Mouse (Mus musculus): Measurements from ENCODE around the gene Dnaja3. TPM values are rescaled to one million over a fixed set of nuclear protein-coding genes. Genes with fewer than 3 reads are reported as not detected.

Dnaja3 gene
- polyA plus RNA-seq, 1 experiment from 2014 or later: 79.6 TPM

DNA sequence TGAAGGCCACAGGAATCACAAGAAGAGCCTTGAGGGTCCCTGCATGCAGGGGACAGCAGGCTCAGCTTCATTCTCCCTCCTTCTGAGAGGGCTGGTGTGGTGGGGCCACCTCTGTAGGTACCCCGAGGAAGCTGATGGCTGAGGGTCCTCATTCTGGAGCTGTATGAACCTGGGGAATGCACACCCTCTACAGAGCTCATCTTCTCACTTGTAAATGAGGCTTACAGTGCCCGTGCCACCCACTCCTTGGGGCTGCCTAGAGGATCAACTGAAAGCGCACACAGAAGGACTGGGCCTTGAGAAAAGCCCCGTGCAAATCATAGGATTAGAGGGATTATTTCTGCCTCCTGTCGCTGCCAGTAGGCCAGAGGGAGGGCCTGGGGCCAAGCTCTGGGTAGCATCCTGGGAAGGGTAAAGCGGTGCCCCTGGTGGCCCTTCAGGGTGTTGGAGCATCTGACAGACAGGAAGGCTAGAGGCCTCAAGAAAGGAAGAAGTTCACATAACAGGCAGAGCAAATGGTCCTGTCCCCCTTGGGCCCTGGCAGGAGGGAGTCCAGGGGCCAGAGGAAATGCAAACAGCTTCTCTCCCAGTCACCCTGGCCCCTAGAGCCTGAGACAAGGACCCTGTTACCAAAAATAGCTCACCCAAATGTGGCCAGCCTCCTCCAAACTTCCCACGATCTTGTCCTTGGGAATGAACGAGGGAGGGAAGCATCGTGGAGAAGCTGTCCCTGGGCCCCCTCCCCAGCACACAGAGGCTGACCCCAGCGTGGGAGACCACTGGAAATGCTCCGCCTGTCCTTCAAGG lies 16.2 kb downstream of the Dnaja3 start:
- H3K4me2 ChIP-seq: peak overlapping the region; percentile 3
- H3K9me3 ChIP-seq (replicated peaks): no peaks in the 10 kb centered on the region
- peak overlapping the region; percentile 42 for H3K9ac ChIP-seq
- peaks cover 70% of the 10 kb centered on the region for H3K4me1 ChIP-seq (replicated peaks)
- 21% methylated on average over 11 of the region's 11 CpGs for WGBS
- H3K4me3 ChIP-seq: no peak overlapping the region
- peaks cover 5% of the 10 kb centered on the region; the same call in 1 of the 2 replicates for H3K36me3 ChIP-seq
- H3K27ac ChIP-seq: peak overlapping the region; percentile 79
- H3K27me3 ChIP-seq: no peaks in the 10 kb centered on the region
- 0 out of 2 replicates have a peak, but pooled peaks have one; percentile 2 for ATAC-seq (replicated peaks; ENCODE audit: insufficient number of reproducible peaks, insufficient read depth, low FRiP score, low read depth)

DNA sequence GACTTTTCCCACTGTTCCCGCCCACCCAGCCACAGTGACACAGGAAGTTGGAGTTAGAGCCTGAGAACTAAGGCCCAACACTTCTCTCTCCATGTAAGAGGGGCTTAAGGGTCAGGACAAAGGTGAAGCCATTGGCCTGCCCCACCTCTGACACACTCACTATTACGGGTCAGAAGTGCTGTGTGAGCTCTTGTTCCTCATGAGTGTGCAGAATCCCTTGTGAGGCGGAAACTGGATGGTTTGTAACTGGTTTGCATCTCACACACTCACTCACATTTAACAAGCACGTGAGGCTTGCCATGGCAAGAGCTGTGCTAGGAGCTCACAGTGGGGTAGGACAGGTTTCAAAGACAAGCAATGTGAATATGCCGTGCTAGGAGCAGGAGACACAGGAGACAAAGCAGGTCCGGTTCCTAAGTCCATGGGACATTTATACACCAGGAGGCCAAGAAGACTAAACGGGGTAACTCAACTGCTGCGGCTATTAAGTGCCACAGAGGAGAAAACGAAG lies 16.8 kb downstream of the Dnaja3 start:
- Histone ChIP-seq H3K4me3 (no peak overlapping the region), H3K27ac (peak overlapping the region; percentile 79), H3K9ac (no peak overlapping the region; the same call in 1 of the 2 replicates), H3K36me3 (peaks cover 3% of the 10 kb centered on the region), H3K27me3 (no peaks in the 10 kb centered on the region), H3K4me2 (0 out of 2 replicates have a peak overlapping the region, but pooled peaks have one; percentile 3), H3K4me1 (replicated peaks) (peaks cover 63% of the 10 kb centered on the region), H3K9me3 (replicated peaks) (no peaks in the 10 kb centered on the region)
- no peak for ATAC-seq (replicated peaks; ENCODE audit: insufficient number of reproducible peaks, insufficient read depth, low FRiP score, low read depth)
- 46% methylated on average over 9 of the region's 9 CpGs for WGBS

DNA sequence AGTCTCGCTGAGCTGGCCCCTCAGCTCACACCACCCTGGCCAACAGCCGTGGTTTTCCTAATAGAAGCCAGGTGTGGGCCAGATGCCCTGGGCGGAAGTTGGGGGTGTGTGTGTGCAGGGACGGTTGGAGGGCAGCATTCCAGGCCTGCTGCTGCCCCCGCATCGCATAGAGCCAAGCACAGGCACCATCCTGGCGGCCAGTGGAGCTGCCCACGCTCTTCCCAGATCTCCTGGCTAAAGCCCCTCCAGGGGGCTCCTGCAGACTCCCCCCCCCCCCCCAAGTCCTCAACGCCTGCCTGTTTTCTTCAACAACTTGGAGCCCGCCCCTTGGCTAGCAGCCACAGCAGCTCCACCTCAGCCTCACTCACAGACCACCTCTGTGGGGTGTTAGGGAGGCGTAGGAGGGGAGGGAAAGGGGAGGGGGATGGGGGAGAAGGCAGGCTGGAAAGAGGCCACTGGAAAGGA lies 19.0 kb downstream of the Dnaja3 start:
- peak overlapping the region; percentile 28; the same call in 1 of the 2 replicates for H3K4me2 ChIP-seq

DNA sequence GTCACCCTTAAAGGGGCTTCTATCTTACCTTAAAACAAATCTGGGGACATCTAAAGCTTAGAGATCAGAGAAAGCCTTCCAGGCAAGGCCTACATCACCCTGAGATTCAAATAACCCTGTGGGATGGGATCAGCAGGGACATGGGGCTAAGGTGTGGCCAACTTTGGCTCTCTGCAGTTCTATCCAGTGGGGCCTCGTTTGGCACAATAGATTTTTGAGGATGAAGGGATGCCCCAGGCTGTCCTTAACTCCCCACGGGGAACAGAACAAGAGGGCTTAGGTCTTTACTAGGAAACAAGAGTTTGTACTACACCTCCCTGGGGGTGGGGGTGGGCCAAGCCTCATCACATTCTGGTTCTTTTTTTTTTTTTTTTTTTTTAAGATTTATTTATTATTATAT lies 19.5 kb downstream of the Dnaja3 start:
- Histone ChIP-seq H3K4me1 (replicated peaks) (peaks cover 42% of the 10 kb centered on the region), H3K4me2 (no peak overlapping the region), H3K36me3 (peaks cover 9% of the 10 kb centered on the region), H3K27me3 (no peaks in the 10 kb centered on the region), H3K9ac (no peak overlapping the region; the same call in 1 of the 2 replicates), H3K9me3 (replicated peaks) (no peaks in the 10 kb centered on the region), H3K4me3 (no peak overlapping the region), H3K27ac (peak overlapping the region; percentile 75)
- 34% methylated on average over 2 of the region's 2 CpGs for WGBS
- ATAC-seq (replicated peaks; ENCODE audit: insufficient number of reproducible peaks, insufficient read depth, low FRiP score, low read depth): no peak

More for the DNA sequence above, 19.0 kb downstream of the Dnaja3 start:
- Histone ChIP-seq H3K27ac (peak overlapping the region; percentile 75), H3K4me1 (replicated peaks) (peaks cover 47% of the 10 kb centered on the region), H3K9ac (no peak overlapping the region; the same call in 1 of the 2 replicates), H3K9me3 (replicated peaks) (no peaks in the 10 kb centered on the region), H3K4me3 (no peak overlapping the region), H3K36me3 (peaks cover 8% of the 10 kb centered on the region), H3K27me3 (no peaks in the 10 kb centered on the region)
- 20% methylated on average over 11 of the region's 11 CpGs for WGBS
- ATAC-seq (replicated peaks; ENCODE audit: insufficient number of reproducible peaks, insufficient read depth, low FRiP score, low read depth): peak; percentile 57

DNA sequence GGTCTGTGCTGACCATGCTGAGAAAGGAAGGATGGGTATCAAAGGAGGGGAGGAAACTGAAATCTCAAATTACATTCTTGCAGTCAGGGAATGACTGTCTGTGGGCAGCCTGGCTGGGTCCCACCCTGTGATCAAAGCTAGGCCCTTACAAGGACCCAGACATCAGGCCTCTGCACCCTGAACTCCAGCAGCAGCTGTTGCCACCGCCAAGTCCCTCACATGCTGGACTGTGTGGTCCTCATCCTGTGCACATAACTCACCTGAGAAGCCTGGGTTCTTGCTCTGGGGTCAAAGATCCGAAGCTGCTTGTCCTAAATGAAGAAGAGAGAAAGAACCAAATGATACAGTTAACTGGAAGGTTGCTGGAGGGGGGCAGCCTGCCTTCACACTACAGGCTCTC lies 21.8 kb downstream of the Dnaja3 start:
- H3K4me1 ChIP-seq (replicated peaks): peaks cover 19% of the 10 kb centered on the region
- no peaks in the 10 kb centered on the region for H3K9me3 ChIP-seq (replicated peaks)
- no peak overlapping the region for H3K27ac ChIP-seq
- 64% methylated on average over 2 of the region's 2 CpGs for WGBS
- no peak overlapping the region for H3K4me3 ChIP-seq
- ATAC-seq (replicated peaks; ENCODE audit: insufficient number of reproducible peaks, insufficient read depth, low FRiP score, low read depth): no peak
- no peak overlapping the region for H3K9ac ChIP-seq
- peaks cover 14% of the 10 kb centered on the region for H3K36me3 ChIP-seq
- H3K27me3 ChIP-seq: no peaks in the 10 kb centered on the region
- H3K4me2 ChIP-seq: no peak overlapping the region

DNA sequence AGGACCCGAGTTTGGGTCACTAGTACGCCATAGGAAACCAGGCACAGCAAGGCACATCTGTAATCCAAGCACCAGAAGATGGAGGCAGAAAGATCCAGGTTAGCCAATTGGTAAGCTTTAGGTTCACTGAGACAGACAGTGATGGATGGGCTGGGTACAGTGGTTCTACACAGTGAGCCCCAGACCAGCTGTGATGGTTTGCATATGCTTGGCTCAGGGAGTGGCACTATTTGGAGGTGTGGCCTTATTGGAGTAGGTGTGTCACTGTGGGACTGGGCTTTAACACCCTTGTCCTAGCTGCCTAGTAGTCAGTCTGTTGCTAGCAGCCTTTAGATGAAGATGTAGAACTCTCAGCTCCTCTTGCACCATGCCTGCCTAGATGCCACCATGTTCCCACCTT lies 24.0 kb downstream of the Dnaja3 start:
- peaks cover 20% of the 10 kb centered on the region for H3K36me3 ChIP-seq

DNA sequence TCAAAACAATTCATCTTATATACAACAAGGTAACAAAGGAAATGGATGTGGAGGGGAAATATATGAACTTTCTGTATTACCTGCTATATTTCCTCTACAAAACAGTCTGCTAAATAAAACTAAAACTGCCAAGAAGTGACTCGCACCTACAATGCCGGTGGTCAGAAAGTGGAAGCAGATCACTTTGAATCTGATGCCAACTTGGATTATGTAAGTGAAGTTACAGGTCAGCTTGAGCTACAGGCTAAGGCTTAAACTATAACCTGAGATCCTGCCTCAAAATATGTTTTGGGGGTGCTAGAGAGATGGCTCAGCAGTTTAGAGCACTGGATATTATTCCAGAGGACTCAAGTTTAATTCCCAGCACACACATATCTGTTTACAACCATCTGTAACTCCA lies 25.9 kb downstream of the Dnaja3 start:
- H3K4me1 ChIP-seq (replicated peaks): 0 out of 2 replicates have a peak, but pooled peaks cover 3% of the 10 kb centered on the region
- 89% methylated on average over 2 of the region's 2 CpGs for WGBS
- no peak for ATAC-seq (replicated peaks; ENCODE audit: insufficient number of reproducible peaks, insufficient read depth, low FRiP score, low read depth)
- no peaks in the 10 kb centered on the region for H3K9me3 ChIP-seq (replicated peaks)
- no peak overlapping the region for H3K9ac ChIP-seq
- no peak overlapping the region for H3K4me3 ChIP-seq
- H3K4me2 ChIP-seq: no peak overlapping the region
- H3K27me3 ChIP-seq: no peaks in the 10 kb centered on the region
- peaks cover 23% of the 10 kb centered on the region for H3K36me3 ChIP-seq
- H3K27ac ChIP-seq: no peak overlapping the region

More for the DNA sequence above, 24.0 kb downstream of the Dnaja3 start:
- 82% methylated on average over 2 of the region's 2 CpGs for WGBS
- H3K27me3 ChIP-seq: no peaks in the 10 kb centered on the region
- H3K4me3 ChIP-seq: no peak overlapping the region
- H3K9ac ChIP-seq: no peak overlapping the region
- no peaks in the 10 kb centered on the region for H3K9me3 ChIP-seq (replicated peaks)
- no peak overlapping the region for H3K27ac ChIP-seq
- H3K4me1 ChIP-seq (replicated peaks): peaks cover 10% of the 10 kb centered on the region
- no peak overlapping the region for H3K4me2 ChIP-seq
- ATAC-seq (replicated peaks; ENCODE audit: insufficient number of reproducible peaks, insufficient read depth, low FRiP score, low read depth): no peak

DNA sequence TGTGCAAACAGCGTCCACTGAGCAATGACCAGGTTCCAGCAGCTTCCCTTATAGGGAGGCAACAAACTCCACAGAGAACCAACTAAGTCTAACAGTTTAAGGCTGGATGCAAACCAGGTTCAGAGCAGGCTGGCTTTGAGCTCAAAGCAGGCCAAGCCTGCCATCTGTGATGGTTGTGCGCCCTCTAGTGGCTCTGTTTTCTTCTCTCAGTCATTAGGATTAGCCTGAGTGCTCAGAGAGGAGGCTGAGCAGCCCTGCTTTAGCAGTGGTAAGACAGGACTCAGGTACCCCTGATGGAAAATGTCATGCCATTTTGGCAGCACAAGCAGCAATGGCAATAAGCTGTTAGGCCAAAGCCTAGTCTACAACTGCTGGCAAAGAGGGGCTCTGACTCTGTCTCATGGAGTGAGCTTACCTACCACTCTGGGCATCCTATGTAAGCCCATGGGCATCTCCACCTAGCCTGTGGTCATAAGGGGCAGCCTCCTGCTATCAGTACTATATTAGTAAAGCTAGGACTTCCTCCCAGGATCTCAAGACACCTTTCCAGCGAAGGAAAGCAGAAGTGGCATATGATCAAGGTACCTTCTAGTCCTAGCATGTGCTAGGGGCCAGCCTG lies 27.5 kb downstream of the Dnaja3 start:
- no peaks in the 10 kb centered on the region for H3K27me3 ChIP-seq
- H3K4me3 ChIP-seq: no peak overlapping the region
- no peak overlapping the region for H3K9ac ChIP-seq
- no peak overlapping the region for H3K4me2 ChIP-seq
- no peaks in the 10 kb centered on the region for H3K9me3 ChIP-seq (replicated peaks)
- 0 out of 2 replicates have a peak, but pooled peaks cover 3% of the 10 kb centered on the region for H3K4me1 ChIP-seq (replicated peaks)
- peaks cover 20% of the 10 kb centered on the region; the same call in 1 of the 2 replicates for H3K36me3 ChIP-seq
- peak; percentile 64 for ATAC-seq (replicated peaks; ENCODE audit: insufficient number of reproducible peaks, insufficient read depth, low FRiP score, low read depth)
- no peak overlapping the region for H3K27ac ChIP-seq
- 24% methylated on average over 3 of the region's 3 CpGs for WGBS

DNA sequence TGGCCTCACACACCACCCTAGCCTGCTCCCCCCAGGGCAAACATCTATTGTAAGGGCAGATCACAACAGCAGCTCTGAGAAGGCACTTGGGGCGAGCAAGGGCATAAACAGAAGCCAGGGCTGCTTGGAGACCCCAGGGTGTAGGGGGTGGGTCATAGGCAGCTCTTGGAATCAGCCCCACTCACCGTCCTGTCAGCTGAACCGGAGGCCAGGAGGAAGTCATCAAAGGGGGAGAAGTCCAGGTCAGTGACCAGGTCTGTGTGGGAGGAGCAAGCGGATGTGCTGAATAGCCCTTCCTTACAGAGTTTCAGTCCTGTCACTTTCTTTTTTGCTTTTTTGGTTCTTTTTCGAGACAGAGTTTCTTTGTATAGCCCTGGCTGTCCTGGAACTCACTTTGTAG lies 30.5 kb downstream of the Dnaja3 start:
- Histone ChIP-seq H3K4me1 (replicated peaks) (no peaks in the 10 kb centered on the region), H3K36me3 (peaks cover 25% of the 10 kb centered on the region), H3K27ac (no peak overlapping the region), H3K9me3 (replicated peaks) (no peaks in the 10 kb centered on the region), H3K9ac (no peak overlapping the region), H3K27me3 (no peaks in the 10 kb centered on the region), H3K4me2 (no peak overlapping the region), H3K4me3 (no peak overlapping the region)
- no peak for ATAC-seq (replicated peaks; ENCODE audit: insufficient number of reproducible peaks, insufficient read depth, low FRiP score, low read depth)
- WGBS: 68% methylated on average over 5 of the region's 5 CpGs

DNA sequence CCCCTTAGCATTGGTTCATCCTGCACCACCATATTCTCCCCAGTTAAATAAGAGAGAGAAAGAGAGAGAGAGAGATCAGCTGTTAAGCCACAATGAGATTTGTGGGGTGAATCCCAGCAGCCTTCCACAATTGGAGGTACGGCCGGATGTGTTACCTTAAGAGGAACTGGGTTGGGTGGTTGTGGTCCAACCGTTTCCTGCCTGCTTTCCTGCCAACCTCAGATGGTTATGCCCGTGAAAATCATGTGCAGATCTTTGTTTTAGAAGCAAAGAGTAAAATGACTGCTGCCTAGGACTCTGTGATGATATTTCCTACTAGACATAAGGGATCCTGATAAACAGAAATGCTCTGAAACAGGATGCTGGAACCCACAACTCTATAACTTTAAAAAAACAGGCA lies 34.3 kb downstream of the Dnaja3 start:
- WGBS: 77% methylated on average over 4 of the region's 4 CpGs
- ATAC-seq (replicated peaks; ENCODE audit: insufficient number of reproducible peaks, insufficient read depth, low FRiP score, low read depth): no peak
- H3K9ac ChIP-seq: no peak overlapping the region

DNA sequence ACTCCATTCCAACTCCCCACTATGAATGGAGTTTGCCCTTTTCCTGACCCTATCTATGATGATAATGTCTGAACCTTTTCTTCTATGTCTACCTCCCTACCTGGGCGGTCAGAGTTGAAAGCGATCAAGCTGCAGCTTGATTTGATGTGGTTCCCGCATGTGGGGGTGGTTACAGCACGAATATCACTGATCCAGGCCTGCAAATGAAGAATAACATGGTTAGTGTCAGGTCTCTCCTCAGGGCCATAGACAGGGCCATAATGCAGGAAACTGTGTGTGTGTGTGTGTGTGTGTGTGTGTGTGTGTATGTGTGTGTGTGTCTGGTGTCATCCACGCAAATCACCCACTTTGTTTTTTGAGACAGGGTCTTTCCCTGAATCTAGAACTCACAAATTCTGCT lies 37.0 kb downstream of the Dnaja3 start:
- 89% methylated on average over 5 of the region's 5 CpGs for WGBS
- ATAC-seq (replicated peaks; ENCODE audit: insufficient number of reproducible peaks, insufficient read depth, low FRiP score, low read depth): no peak
- Histone ChIP-seq H3K9me3 (replicated peaks) (no peaks in the 10 kb centered on the region), H3K27ac (no peak overlapping the region), H3K36me3 (peaks cover 25% of the 10 kb centered on the region), H3K4me1 (replicated peaks) (peaks cover 15% of the 10 kb centered on the region), H3K9ac (no peak overlapping the region), H3K4me2 (no peak overlapping the region), H3K27me3 (no peaks in the 10 kb centered on the region), H3K4me3 (no peak overlapping the region)

More for the DNA sequence above, 34.3 kb downstream of the Dnaja3 start:
- no peak overlapping the region for H3K4me3 ChIP-seq
- H3K36me3 ChIP-seq: peaks cover 27% of the 10 kb centered on the region
- H3K27ac ChIP-seq: no peak overlapping the region
- no peak overlapping the region for H3K4me2 ChIP-seq
- no peaks in the 10 kb centered on the region for H3K27me3 ChIP-seq
- peaks cover 14% of the 10 kb centered on the region for H3K4me1 ChIP-seq (replicated peaks)
- H3K9me3 ChIP-seq (replicated peaks): no peaks in the 10 kb centered on the region
